Mouse (Mus musculus): ENCODE results near the gene Mgat5.

DNA sequence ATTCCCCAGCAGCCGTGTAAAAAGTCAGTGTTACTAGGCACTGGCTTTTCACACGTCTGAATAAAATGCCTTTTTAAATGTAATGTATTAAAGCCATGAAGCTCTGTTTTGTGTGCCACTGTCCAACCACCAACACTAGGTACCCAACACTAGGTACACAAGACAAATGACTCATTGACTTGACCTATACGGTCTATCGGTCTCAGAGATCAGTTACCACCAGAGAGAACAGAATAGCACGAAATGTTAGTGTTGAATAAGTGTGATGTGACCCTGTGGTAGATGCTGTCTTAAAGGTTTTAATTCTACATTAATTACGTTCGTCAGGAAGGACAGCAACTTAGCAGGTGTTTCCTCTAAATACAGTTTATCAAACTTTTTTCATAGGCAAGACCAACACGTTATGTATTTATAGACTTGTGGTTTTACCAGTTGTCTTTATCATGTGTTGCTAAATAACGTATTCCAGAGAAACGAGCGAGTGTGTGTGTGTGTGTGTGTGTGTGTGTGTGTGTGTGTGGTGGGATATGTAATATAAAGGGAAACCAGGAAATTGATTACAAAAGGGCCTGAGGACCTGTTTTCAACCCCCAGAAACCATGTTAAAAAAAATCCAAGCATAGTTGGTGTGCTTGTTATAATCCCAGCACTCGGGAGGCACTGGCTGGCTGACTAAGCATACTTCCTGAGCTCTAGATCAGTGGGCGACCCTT lies 104.3 kb downstream of the Mgat5 start:
- TF ChIP-seq CTCF (IDR thresholded peaks at IDR 0.05; ENCODE audit: low read depth, low read length) = no peak
- no peak for TF ChIP-seq POLR2A (IDR thresholded peaks at IDR 0.05; ENCODE audit: borderline replicate concordance, low read depth, low read length)
